Mouse (Mus musculus): ENCODE data around the gene Tm6sf1.

DNA sequence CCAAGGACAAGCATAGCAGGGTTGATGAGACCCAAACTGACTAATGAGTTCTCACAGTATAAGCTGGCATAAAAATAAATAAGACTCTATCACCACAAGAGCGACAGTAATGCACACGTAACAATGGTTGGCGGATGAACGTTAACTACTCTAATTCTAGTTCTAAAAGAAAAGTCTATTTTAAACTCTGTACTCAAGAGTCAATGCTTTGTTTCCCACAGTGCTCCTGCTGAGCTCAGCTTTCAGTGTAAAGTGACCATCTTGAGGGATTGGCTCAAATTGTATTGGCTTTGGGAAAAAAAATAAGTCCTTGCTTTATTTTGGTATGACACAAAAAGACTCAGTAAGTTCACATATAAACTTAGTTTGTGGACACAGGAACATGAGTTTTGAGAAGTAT lies 26.3 kb downstream of the Tm6sf1 start:
- TF ChIP-seq ZC3H11A (IDR thresholded peaks at IDR 0.05; ENCODE audit: borderline replicate concordance, low read depth, low read length) (no peak), HCFC1 (IDR thresholded peaks at IDR 0.05; ENCODE audit: borderline replicate concordance, insufficient read depth, low read length) (no peak), CHD2 (IDR thresholded peaks at IDR 0.05; ENCODE audit: low read depth, low read length) (no peak)

Measured in ES-E14 (cell line).